Mouse (Mus musculus): ENCODE measurements at regions not wholly inside any gene's neighbourhood (a gene's known extent, or its start where the extent isn't known, plus 50 kb on each side); places are given as distances from the start of the nearest gene placed in this dataset.

GRCm38 (mm10) chr13:51970051-51970450 lies 123.6 kb downstream of the Gadd45g start:
- no peak for DNase-seq
- intact Hi-C loops (cut with DNase I), result no loop called here

DNA sequence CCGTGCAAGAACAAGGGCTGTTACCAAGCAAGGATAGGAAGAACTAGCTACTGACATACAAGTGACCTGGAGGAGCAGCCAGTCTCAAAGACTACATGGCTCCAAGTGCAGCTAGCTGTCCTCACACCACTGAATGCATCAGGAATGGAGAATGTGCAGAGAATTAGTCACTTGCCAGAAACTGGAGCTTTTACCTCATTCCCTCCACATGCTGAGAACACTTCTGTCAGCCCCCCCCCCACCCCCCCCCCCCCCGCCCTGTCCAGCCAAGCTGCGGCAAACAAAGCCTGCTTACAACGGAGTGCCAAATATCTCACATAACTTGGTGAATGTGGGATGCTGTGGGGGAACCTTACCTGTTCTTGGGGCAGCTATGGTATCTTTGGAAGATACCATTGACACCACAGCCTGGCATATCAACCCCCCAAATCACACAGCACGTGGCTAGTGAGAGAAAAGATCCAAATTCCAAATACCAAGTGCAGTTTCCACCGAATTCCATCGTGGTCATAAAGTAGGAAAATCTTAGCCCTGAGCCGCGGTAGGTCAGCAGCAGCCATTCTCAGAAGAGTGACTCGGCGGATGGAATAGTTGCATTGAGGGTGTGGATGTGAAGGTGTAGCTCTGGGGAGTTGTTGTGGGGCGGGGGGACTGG lies 126.3 kb downstream of the Gadd45g start:
- no peak for DNase-seq
- intact Hi-C loops (cut with DNase I), result no loop called here

GRCm38 (mm10) chr13:51973461-51973860 lies 127.0 kb downstream of the Gadd45g start:
- DNase-seq, result no peak
- intact Hi-C loops (cut with DNase I), result no loop called here

- no peak for DNase-seq
- intact Hi-C loops (cut with DNase I), result no loop called here
These were observed 127.6 kb downstream of the Gadd45g start for GRCm38 (mm10) chr13:51974101-51974500.

DNA sequence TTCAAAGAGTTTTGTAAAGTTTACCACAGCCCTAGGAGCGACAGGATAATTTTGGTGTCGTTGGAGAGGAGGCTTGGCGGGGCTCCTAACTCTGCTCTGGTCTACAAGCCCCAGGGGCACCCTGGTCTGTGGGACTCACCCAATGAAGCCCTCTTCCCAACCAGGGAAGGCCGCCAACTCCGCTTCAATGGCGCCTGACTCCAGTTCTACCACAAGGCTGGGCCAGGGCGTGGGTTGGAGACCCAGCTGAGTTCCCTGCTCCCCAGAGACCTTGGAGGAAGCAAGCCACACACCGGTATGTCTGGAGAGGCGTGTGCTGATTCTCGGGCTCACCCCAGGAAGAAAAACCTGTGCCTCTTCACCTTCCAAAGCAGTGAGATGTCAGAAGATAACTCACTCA lies 128.9 kb downstream of the Gadd45g start:
- intact Hi-C loops (cut with DNase I), result loop anchor here (5.0 kb wide), 5 partner anchors 52 to 237 kb away; partner anchors contain the start of gene Gadd45g
- peak in 1 of 2 experiments; percentile 34 for DNase-seq

DNA sequence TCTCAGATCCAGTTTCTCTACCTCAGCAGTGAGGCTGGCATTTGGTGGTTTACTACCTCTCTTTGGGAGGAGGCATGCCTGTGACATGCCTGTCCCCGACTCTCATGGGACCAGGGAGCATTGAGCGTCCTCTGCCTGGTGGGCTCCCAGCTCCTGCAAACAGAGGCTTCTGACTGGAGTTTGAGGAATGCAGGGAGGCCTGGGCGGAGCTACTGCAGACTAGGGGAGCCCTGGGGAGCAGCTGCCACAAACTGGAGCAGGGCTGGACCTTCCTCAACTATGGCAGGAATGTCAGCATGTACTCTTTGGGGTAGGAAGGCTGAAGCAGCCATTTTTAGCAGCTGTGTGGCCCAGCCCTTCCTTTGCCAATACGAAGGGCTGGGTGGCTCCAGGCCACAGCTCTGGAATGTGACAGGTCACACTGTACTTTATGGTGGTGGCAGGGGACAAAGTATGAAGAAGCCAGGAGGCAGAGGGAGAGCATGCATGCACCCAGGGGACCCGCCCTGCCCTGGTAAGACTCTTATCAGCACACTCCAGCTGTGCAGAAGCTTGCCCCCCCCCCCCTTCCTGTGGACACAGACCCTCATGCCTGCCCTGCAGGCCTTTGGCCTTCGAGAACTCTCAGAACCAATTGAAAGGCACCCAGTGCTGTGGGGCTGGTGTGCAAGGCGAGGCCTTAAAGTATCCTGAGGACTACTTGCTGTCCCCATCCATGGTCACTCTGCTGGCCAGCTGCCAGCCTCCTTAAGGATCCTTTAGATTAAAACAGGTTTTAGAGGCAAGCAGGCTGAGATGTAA lies 129.5 kb downstream of the Gadd45g start:
- intact Hi-C loops (cut with DNase I), result loop anchor here (5.0 kb wide), 5 partner anchors 51 to 236 kb away; partner anchors contain the start of gene Gadd45g
- peak; percentile 47 to 64 for DNase-seq

- no peak for DNase-seq
- intact Hi-C loops (cut with DNase I), result loop anchor here (5.0 kb wide), 5 partner anchors 51 to 236 kb away; partner anchors contain the start of gene Gadd45g
These were observed 130.2 kb downstream of the Gadd45g start for GRCm38 (mm10) chr13:51976620-51977214.

DNA sequence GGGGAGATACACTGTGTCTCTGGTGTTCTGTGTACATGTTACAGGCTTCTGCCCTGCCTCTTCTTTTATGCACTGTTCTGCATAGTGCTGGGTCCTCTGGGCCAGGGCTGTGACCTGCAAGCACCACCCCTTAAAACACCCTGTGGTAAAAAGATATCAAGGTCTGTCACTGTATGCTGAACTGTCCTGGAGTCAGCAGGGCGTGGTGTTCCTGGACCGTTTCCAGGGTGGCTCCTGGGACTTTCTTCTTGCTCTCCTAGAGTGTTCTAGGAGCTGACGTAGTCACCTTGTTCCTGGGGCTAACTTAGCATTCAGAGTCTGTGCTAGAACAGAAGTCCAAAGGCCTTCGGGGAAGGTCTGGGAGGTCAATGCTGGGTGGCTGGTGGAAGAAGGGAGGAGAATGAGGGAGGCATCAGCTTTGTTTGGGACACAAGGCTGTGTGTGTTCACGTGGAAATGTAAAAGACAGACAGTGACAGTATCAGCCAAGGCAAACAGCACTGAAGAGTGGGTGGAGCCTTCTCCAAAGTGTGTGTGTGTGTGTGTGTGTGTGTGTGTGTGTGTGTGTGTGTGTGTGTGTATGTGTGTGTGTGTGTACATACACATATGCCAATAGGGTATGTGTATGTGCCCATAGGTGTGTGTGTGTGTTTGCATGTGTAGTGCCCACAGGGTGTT lies 133.0 kb downstream of the Gadd45g start:
- peak in 1 of 2 experiments; percentile 60 for DNase-seq
- intact Hi-C loops (cut with DNase I), result loop anchor here (5.0 kb wide), 5 partner anchors 48 to 233 kb away; partner anchors contain the start of gene Gadd45g

DNA sequence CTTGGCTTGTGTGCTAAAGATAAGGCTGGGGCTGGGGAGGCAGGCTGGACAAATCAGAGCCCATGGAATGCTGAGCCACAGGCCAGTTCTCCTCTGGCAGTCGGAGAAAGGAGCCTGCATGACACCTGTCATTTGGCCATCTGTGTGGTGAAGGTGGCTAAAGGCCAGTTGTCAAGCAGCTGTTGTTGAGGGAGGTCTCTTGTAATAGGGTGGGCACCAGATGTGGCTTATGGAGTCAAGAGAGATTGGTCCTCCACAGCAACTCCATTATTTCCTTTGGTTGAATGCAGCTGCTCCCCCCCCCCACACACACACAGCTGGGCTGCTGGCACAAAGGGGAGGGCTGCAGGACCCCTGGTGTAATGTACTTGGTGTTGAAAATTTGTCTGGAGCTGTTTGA lies 133.9 kb downstream of the Gadd45g start:
- intact Hi-C loops (cut with DNase I), result no loop called here

GRCm38 (mm10) chr13:51983002-51983401 lies 136.5 kb downstream of the Gadd45g start:
- intact Hi-C loops (cut with DNase I), result no loop called here
- DNase-seq, result no peak

More for the DNA sequence above, 133.9 kb downstream of the Gadd45g start:
- DNase-seq, result no peak

DNA sequence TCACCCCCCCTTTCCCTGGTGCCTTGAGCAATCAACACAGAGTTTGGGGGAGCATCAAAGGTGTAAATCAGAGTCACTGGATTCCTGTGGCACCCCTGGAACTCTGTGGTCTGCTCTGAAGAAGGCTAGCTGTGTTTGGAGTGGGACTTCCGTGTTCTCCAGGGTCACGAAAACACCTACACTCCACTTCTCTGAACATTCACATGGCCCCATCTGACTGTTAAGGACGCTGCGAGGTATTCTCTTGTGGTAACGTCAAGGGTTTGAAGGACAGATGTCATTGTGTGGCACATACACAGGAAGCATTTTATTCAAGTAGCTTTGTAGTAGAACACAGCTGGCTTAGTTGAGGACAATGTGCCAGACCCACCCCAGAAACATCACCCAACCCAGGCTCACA lies 137.1 kb downstream of the Gadd45g start:
- no peak for DNase-seq
- intact Hi-C loops (cut with DNase I), result no loop called here

GRCm38 (mm10) chr13:51991339-51991738 lies 144.9 kb downstream of the Gadd45g start:
- DNase-seq, result no peak
- intact Hi-C loops (cut with DNase I), result no loop called here

DNA sequence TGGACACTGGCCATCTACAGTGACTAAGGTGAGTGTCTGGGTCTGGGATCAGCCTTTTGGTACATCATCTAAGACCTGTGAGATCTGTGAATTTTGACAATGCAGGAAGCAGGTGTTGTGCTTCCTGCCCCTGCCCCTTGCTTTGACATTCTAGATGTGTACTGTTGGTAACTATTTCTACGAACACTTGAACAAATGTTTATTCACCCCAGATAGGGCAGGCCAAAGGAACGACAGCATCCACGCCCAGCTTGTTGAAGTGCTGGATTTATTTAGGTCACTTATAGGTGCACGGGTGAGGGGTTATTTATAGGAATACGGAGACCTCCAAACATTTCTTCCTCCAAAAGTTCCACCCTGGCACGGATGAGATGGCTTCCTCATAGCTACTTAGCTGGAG lies 146.4 kb downstream of the Gadd45g start:
- intact Hi-C loops (cut with DNase I), result no loop called here
- DNase-seq, result no peak

GRCm38 (mm10) chr13:51996163-51996562 lies 149.7 kb downstream of the Gadd45g start:
- no peak for DNase-seq
- intact Hi-C loops (cut with DNase I), result no loop called here

- no peak for DNase-seq
- intact Hi-C loops (cut with DNase I), result no loop called here
These were observed 152.1 kb downstream of the Gadd45g start for GRCm38 (mm10) chr13:51998542-51998941.

- DNase-seq, result no peak
- intact Hi-C loops (cut with DNase I), result no loop called here
These were observed 155.3 kb downstream of the Gadd45g start for GRCm38 (mm10) chr13:52001811-52002210.

DNA sequence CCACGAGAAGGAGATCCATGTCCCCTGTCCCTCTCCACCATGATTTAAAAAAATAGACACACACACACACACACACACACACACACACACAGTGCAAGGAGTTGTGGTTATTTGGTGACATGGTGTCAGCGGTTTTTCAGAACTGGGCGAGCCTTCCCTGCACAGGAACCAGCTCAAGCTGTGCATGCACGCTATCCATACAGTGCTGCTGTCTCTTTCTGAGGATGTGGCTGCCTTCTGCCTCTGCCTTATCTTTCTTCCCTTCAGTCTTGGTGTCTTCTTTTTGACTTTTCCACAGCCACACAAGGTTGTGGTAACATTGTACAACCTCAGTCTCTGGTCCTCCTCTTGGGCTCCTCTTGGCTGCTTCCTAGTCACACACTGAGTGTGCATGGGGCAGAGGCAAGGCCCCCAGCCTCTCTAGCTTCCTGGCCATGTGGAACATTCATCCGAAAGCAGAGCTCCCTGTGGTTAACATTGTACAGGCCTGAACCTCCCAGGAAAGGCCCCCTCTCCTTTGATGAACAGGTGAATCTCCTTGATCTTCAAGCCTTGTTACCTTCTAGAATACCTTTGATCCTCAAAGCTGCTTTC lies 157.6 kb downstream of the Gadd45g start:
- intact Hi-C loops (cut with DNase I), result no loop called here
- no peak for DNase-seq

GRCm38 (mm10) chr13:52007585-52008395 lies 161.3 kb downstream of the Gadd45g start:
- no peak for DNase-seq
- intact Hi-C loops (cut with DNase I), result no loop called here

DNA sequence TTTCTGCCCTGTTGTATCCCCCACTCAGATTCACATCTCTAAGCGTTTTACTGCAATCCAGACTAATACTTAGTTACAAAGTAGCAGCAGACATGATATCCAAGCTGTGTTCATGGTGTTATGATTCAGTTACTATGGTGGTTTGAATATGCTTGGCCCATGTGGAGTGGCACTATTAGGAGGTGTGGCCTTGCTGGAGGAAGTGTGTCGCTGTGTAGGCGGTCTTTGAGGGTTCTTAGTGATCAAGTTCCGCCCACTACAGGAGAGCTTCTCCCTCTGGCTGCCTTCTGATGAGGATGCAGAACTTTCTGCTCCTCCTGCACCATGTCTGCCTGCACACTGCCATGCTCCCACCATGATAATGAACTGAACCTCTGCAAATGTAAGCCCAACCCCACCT lies 162.8 kb downstream of the Gadd45g start:
- no peak for DNase-seq
- intact Hi-C loops (cut with DNase I), result no loop called here

- DNase-seq, result no peak
- intact Hi-C loops (cut with DNase I), result no loop called here
These were observed 163.3 kb downstream of the Gadd45g start for GRCm38 (mm10) chr13:52009766-52010165.

Measured in gastrocnemius, postnatal 36 days (tissue).